Mouse (Mus musculus) midbrain, embryonic 14.5 days (tissue): ENCODE results near the gene Fbxl20. TPM values are rescaled to one million over a fixed set of nuclear protein-coding genes. Genes with fewer than 3 reads are reported as not detected.
"Not testable (repeated sequence)": the region's sequence is repeated elsewhere in the genome, so short reads cannot be mapped to it uniquely, and the experiment has no call there.

Experiments used
- ATAC-seq: fragments of 200-750 bp; cut with Nextera tagmentation; 2 replicates; pipeline ENCODE4 v1.8.0; 2017; ENCODE audit warnings: moderate number of reproducible peaks, moderate library complexity; ENCODE audit not compliant: low FRiP score, low TSS enrichment
- DNase-seq: peaks from one replicate; pipeline ENCODE4 v3.0.0-alpha.2; 2015
- H3K27ac ChIP-seq: fragments of 300-500 bp; sonication (generic); replicated peaks from 2 replicates; pipeline ENCODE4 v1.5.1; 2014; ENCODE audit warnings: mild to moderate bottlenecking, low read depth, low read length, moderate library complexity
- H3K27me3 ChIP-seq: fragments of 300-500 bp; sonication (generic); 2 replicates; pipeline ENCODE4 v1.6.1; 2014; ENCODE audit warnings: low read length, control low read depth, mixed read lengths; ENCODE audit not compliant: control insufficient read depth, insufficient read depth
- H3K36me3 ChIP-seq: fragments of 300-500 bp; sonication (generic); 2 replicates; pipeline ENCODE4 v1.6.1; 2014; ENCODE audit warnings: low read length, control low read depth; ENCODE audit not compliant: control insufficient read depth, insufficient read depth
- H3K4me1 ChIP-seq: fragments of 300-500 bp; sonication (generic); 2 replicates; pipeline ENCODE4 v1.6.1; 2014; ENCODE audit warnings: mild to moderate bottlenecking, antibody characterized with exemption, low read length, control low read depth; ENCODE audit not compliant: control insufficient read depth, insufficient read depth
- H3K4me2 ChIP-seq: fragments of 300-500 bp; sonication (generic); 2 replicates; pipeline ENCODE4 v1.6.1; 2014; ENCODE audit warnings: mild to moderate bottlenecking, low read length, moderate library complexity
- H3K4me3 ChIP-seq: fragments of 300-500 bp; sonication (generic); replicated peaks from 2 replicates; pipeline ENCODE4 v1.5.1; 2014; ENCODE audit warnings: low read depth, low read length
- H3K9ac ChIP-seq: fragments of 300-500 bp; sonication (generic); replicated peaks from 2 replicates; pipeline ENCODE4 v1.6.1; 2014; ENCODE audit warnings: mild to moderate bottlenecking, low read length, moderate library complexity
- H3K9me3 ChIP-seq: fragments of 300-500 bp; sonication (generic); 2 replicates; pipeline ENCODE4 v1.6.1; 2016; ENCODE audit warnings: low read length, control low read depth, mixed read lengths; ENCODE audit not compliant: control insufficient read depth
- WGBS: fragments of 180-500 bp; shearing (Covaris S2); extraction: QIAGEN DNeasy Blood & Tissue Kit; methylation state at CpG from one replicate; pipeline ENCODE4 v1.1.7; 2014; 5-methylcytosine and 5-hydroxymethylcytosine counted together
- polyA plus RNA-seq: library from polyadenylated mRNA; unstranded; fragments of >200 nt; fragmentation: Nextera tagmentation; extraction: Ambion mirVana; gene quantifications from 2 replicates; pipeline ENCODE4 v1.2.1, GENCODE M21; 2014

Fbxl20 gene
- polyA plus RNA-seq = 18.0 and 25.9 TPM in 2 replicates

DNA sequence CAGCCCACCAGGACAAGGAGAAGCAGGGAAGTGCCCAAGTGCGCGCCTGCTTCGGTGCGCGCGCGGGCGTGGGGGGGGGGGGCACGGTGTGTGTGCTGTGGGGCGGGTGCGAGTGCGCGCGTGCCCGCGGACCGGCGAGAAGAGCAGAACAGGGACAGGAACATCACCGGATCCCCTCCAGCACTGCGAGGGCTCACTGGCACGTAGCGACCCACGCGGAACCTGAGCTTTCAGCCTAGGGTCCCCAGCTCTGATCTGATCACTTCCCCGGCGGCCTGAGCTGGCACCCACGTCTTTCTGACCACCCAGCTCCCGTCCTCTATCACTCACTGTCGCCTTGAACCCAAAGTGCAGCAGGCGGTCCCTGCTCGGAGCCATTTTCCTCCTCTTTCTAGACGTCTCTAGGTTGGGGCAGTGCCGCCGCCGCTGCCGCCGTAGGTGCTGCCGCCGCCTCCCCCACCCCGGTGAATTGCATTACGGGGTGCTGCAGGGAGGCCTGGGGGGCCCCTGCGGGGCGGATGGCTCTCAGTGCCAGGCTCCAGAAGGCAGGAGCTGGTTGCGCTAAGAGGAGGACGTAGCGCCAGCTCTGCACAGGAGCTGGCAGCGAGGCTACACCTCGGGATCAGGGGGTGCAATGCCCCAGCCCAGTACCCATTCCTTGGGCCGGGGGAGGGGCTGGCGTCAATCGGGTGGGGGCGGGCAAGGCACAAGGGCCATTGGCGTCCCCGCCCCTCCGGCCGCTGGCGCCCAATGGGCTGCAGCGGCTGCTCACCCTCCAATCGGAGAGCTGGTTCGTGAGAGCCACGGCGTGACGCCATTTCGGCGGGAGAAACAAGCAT, at the start of gene Fbxl20:
Gene Fbxl20, minus strand, starts transcription at position 618 of the 839 bp plus-strand sequence.
- under 1% methylated on average over 64 of the region's 65 CpGs for WGBS
- peak within 1 kb of the TSS; percentile 98 for H3K4me3 ChIP-seq
- H3K9ac ChIP-seq = peak within 1 kb of the TSS; percentile 85
- no peaks in the 10 kb centered on the region for H3K9me3 ChIP-seq
- no peaks in the 10 kb centered on the region for H3K27me3 ChIP-seq
- ATAC-seq (peak; percentile 90), DNase-seq (peak; percentile 97)
- peaks cover 19% of the 10 kb centered on the region for H3K4me1 ChIP-seq
- peak within 1 kb of the TSS; percentile 69 for H3K4me2 ChIP-seq
- H3K27ac ChIP-seq = peak within 1 kb of the TSS; percentile 97
- peaks cover 9% of the 10 kb centered on the region for H3K36me3 ChIP-seq

DNA sequence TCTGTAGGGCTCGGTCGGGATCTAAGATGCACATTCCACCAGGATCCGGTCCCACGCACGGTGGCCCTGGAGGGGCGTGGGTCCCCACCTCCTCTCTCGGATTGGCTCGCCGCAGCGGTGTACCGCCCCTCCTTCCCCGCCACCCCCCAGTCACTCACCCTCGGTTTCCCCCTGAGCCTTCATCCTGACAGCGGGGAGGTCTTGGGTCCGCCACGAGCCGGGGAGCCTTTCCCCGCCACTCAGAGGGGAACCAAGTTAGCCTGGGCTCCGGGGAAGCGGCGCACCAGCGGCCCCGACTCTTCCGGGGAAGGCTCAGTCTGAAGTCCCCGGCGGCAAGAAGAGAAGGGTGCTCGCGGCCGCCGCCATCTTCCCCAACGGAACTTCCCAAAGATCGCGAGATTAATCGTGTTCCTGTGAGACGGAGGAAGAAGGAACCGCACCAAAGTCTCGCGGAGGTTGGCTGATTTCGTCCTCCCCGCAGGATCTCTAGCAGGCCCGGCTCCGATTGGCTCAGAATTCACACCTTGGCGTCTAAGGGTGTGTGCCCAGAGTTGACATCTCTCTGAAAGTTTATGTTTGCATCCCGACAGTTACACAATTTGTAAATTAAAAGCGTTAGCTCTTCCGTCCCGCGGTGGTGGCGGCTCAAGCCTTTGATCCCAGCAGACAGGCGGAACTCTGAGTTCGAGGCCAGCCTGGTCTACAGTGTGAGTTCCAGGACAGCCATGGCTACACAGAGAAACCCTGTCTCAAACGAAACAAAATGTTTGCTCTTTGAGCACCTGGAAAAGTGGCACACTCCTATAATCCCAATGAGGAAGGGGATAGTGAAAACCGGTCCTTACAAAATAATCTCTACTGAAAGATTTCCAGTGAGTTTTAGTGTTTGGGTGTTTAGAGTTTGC, 43.0 kb upstream of the Fbxl20 start, which contains the start of gene Med1:
Gene Med1, minus strand, starts transcription at position 393 of the 905 bp plus-strand sequence.
- H3K9ac ChIP-seq = peak within 1 kb of the TSS; percentile 83
- peaks cover 17% of the 10 kb centered on the region for H3K36me3 ChIP-seq
- no peaks in the 10 kb centered on the region for H3K9me3 ChIP-seq
- peak within 1 kb of the TSS; percentile 93 for H3K27ac ChIP-seq
- no peaks in the 10 kb centered on the region for H3K27me3 ChIP-seq
- ATAC-seq = peak; percentile 95
- peak within 1 kb of the TSS; percentile 82 for H3K4me3 ChIP-seq
- under 1% methylated on average over 52 of the region's 53 CpGs for WGBS
- peaks cover 16% of the 10 kb centered on the region for H3K4me1 ChIP-seq
- DNase-seq = peak; percentile 98
- peak within 1 kb of the TSS; percentile 72 for H3K4me2 ChIP-seq

DNA sequence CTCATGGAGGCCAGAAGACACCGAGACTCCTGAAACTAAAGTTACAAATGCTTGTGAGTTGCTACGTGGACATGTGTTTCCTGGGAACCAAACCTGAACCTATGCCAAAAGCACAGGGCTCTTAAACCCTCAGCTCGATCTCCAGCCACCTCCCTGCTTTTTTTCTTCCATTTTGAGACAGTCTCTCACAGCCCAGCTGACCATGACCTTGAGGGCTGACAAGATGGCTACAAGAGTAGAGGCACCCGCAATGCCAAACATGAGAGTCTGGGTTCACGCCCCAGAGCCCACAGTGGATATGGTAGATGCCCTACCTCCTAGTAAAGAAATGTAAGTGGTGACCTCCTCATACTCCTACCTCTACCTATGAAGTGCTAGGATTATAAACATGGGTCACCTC, 40.6 kb upstream of the Fbxl20 start:
- Histone ChIP-seq H3K27ac (no peak overlapping the region), H3K4me2 (no peak overlapping the region), H3K9ac (no peak overlapping the region), H3K4me3 (no peak overlapping the region), H3K4me1 (peaks cover 16% of the 10 kb centered on the region), H3K9me3 (no peaks in the 10 kb centered on the region), H3K27me3 (no peaks in the 10 kb centered on the region), H3K36me3 (peaks cover 30% of the 10 kb centered on the region)
- ATAC-seq = no peak
- WGBS = 95% methylated on average over 5 of the region's 5 CpGs
- DNase-seq = no peak

DNA sequence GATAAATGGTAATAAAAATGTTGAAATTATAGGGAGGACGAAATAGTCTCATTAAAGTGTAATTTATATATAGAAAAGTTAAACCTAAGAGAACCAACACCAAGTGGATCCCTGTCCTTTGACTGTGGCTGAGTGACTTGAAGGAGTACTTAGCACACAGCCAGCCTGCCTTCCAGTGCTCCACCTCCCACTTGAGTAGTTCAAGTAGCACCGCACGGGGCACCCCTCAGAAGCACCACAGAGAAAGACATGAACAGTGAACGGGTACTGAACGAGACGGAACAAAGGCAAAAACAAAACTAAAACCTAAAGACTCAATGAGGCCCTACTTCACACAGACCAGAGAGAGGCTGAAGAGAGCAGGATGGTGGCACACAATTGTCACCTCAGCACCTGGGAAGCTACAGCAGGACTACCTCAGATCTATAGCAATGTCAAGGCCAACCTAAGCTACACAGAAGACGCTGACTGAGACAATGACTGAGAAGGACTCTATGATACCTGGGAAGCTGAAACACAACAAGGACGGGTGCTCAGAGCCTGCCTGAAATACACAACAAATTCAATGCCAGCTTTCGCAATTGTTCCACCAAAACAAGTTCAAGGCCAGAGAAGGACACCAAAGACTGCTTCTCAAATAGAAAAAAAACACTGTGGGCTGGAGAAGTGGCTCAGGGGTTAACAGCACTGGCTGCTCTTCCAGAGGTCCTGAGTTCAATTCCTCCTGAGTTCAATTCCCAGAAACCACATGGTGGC, 37.6 kb upstream of the Fbxl20 start:
- Histone ChIP-seq H3K9ac (no peak overlapping the region), H3K4me3 (no peak overlapping the region), H3K9me3 (no peaks in the 10 kb centered on the region), H3K4me2 (no peak overlapping the region), H3K27me3 (no peaks in the 10 kb centered on the region), H3K27ac (no peak overlapping the region), H3K4me1 (peaks cover 11% of the 10 kb centered on the region), H3K36me3 (peaks cover 50% of the 10 kb centered on the region)
- 93% methylated on average over 9 of the region's 9 CpGs for WGBS
- DNase-seq (no peak), ATAC-seq (no peak)

DNA sequence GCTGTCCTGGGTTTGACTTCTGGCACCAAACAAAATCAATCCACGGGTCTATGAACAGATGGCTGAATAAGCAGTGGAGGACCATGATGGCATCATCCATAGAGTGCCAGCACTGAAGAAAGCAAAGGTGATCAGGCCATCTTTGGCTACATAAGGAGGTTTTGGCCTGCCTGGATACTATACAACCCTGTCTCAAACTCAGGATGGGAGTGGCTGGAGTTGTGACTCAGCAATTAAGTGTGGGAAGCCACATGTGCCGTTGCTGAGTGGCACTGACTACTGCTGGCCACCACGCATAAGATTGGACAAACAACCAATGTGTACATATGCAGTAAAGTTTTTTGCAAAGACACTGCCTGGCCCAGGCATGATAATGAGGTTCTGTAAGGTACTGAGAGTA, 31.9 kb upstream of the Fbxl20 start:
- ATAC-seq, H3K27ac ChIP-seq, H3K27me3 ChIP-seq, H3K9me3 ChIP-seq, DNase-seq, H3K4me3 ChIP-seq, H3K4me1 ChIP-seq, H3K4me2 ChIP-seq, H3K9ac ChIP-seq: not testable (repeated sequence)
- 93% methylated on average over 3 of the region's 3 CpGs for WGBS
- H3K36me3 ChIP-seq = peaks cover 69% of the 10 kb centered on the region

DNA sequence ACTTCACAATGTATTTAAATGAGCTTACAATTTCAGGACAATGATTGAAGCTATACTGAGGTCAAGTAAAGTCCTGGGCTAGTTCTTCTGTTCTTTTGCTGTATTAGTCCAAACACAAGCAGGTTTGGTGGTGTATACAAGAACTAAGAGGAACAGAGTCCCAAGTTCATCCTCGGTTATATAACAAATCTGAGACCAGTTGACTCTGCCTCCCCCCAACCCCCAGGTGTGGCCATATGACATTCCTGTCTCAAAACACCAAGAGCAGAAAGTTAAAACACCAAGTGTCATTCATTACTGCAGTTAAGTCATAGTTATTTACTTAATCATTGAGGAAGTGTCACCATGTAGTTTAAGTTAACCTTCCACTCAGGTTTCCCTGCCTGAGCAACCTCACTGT, 18.2 kb upstream of the Fbxl20 start:
- Histone ChIP-seq H3K27ac (no peak overlapping the region), H3K4me1 (no peaks in the 10 kb centered on the region), H3K36me3 (peaks cover 87% of the 10 kb centered on the region), H3K4me2 (no peak overlapping the region), H3K9me3 (no peaks in the 10 kb centered on the region), H3K9ac (no peak overlapping the region), H3K4me3 (no peak overlapping the region), H3K27me3 (no peaks in the 10 kb centered on the region)
- ATAC-seq = no peak
- WGBS = 94% methylated on average over 1 of the region's 1 CpGs
- no peak for DNase-seq

DNA sequence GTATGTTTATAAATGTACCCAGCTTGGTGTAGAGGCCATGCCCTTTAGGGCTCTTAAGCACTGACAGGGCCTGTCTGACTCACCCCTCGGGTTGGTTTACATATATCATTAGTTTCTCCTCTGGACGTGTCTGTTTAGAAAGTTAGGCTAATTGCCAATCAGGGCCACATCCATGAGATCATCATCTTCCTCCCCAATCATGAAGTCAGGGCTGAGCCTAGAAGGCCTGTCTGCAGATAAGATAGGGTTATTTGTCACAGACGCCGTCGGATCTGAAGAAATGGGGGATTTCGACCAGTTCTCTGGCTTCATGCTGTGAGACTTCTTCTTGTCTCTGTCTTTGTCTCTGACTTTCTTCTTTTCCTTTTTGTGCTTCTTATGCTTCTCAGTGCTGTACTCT, 4.9 kb upstream of the Fbxl20 start:
- H3K9ac ChIP-seq = no peak overlapping the region
- H3K27ac ChIP-seq = no peak overlapping the region
- H3K9me3 ChIP-seq = no peaks in the 10 kb centered on the region
- H3K4me3 ChIP-seq = no peak overlapping the region
- H3K27me3 ChIP-seq = no peaks in the 10 kb centered on the region
- H3K36me3 ChIP-seq = peaks cover 55% of the 10 kb centered on the region
- H3K4me2 ChIP-seq = no peak overlapping the region
- 86% methylated on average over 6 of the region's 6 CpGs for WGBS
- ATAC-seq (no peak), DNase-seq (no peak)
- H3K4me1 ChIP-seq = no peaks in the 10 kb centered on the region

DNA sequence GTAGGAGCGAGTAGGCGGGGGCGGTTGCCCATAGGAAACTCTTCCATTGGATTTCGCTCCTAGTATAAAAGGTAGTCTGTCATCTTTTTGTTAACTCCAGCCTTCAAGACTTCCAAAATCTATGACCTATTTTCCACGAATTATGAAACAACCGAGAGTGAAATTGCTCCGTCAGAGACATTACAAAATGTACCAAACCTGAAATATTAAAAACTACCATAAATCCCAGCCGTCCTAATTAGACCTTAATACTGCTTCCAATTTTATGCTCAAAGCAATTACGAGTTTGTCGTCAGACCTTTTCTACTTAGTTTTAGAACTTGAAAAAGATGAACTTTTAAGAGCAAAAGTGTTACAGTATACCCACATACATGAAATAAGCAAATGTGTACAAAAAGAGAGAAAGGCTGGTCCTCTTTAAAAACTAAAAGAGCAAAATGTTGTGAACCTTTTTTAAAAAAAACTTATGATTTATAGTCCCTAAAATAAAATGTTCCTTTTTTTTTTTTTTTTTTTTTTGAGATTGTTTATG, 488 bp upstream of the Fbxl20 start:
- WGBS = 12% methylated on average over 10 of the region's 10 CpGs

More for the DNA sequence above, 488 bp upstream of the Fbxl20 start:
- no peaks in the 10 kb centered on the region for H3K9me3 ChIP-seq
- no peaks in the 10 kb centered on the region for H3K27me3 ChIP-seq
- DNase-seq = no peak
- ATAC-seq = no peak
- H3K36me3 ChIP-seq = peaks cover 16% of the 10 kb centered on the region
- H3K4me2 ChIP-seq = peak overlapping the region; percentile 69
- H3K4me1 ChIP-seq = peaks cover 19% of the 10 kb centered on the region
- H3K27ac ChIP-seq = no peak overlapping the region
- no peak overlapping the region; the same call in 1 of the 2 replicates for H3K9ac ChIP-seq
- peak overlapping the region; percentile 98 for H3K4me3 ChIP-seq
